Mouse (Mus musculus) mature B cell (primary cell): ENCODE measurements around the gene Misp.

Experiments used
- in situ Hi-C: fragments of 300-500 bp; cut with MboI; formaldehyde crosslinking; loops from 2 replicates; pipeline ENCODE4 v1.14.3; 2019

Misp gene

GRCm38 (mm10) chr10:79794491-79794931 is 26.3 kb upstream of the Misp start:
- in situ Hi-C loops: no loop called here

DNA sequence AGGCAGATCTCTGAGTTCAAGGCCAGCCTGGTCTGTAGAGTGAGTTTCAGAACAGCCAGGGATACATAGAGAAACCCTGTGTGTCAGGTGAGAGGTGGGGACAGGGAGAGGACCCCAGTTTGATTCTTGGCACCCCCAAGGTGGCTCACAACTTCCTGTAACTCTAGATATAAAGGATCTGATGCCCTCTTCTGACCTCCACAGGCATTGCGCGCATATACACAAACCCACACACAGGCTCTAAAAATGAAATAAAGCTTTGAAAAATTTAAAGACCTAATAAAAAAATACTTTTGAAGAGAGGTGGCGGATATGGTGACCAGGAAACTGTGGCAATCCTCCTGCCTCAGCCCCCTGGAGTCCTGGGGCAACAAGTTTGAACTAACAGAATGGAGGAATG is 24.9 kb upstream of the Misp start:
- in situ Hi-C loops: no loop called here

DNA sequence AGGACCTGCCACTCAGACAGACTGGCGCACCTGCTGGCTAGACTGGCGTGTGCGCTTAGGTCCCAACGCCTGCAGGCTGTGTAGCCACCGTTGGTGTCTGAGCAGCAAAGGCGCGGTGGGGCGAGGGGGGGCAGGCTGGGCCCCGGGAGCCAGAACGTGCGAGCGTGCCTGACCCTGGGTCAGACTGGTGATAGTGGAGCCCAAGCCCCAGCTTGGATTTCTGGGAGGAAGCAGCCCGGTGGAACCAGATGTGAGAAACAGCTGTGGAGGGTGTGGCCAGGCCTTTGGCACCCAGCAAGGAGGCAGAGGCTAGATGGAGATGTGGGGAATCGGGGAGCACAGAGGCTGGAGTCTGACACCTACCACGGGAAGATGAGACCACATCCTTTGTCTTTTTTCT is 23.5 kb upstream of the Misp start:
- in situ Hi-C loops: no loop called here

- in situ Hi-C loops: no loop called here
Observed at GRCm38 (mm10) chr10:79798289-79798928, 22.4 kb upstream of the Misp start.

DNA sequence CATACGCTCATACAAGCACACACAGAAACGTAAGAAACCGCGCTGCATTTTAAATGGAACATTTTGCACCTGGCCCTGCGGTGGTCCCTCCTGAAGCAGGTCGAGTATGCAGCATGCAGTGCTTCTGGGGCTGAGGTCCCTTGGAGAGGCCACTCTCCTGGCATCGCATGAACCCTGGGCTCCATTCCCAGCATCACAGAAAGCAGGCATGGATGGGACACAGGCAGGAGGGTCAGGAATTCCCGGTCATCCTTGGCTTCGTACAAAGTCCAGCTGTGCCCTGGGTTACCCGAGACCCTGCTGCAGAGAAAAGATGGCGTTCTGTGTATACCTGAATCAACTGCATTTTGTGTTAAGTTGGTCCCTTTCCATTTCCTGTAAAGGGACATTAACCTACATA is 20.3 kb upstream of the Misp start:
- in situ Hi-C loops: no loop called here

DNA sequence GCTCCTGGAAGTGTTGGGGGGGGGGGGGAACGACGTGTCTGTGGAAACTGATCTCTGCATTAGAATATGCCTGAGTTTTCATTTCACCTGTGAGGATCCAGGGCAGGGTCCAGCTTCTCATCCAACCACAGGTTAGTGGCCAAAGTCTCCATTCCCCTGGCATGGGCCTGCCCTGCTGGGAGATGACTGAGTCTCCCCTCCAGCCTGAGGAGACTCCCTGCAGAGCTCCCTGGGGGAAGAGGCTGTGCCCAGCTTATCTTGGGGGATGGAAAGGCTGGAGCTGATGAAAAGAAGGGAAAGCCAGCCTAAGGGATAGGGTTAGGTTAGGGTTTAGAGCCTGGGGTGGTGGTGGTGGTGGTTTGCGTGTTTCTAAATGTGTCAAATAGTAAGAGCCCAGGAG is 19.0 kb upstream of the Misp start:
- in situ Hi-C loops: no loop called here

DNA sequence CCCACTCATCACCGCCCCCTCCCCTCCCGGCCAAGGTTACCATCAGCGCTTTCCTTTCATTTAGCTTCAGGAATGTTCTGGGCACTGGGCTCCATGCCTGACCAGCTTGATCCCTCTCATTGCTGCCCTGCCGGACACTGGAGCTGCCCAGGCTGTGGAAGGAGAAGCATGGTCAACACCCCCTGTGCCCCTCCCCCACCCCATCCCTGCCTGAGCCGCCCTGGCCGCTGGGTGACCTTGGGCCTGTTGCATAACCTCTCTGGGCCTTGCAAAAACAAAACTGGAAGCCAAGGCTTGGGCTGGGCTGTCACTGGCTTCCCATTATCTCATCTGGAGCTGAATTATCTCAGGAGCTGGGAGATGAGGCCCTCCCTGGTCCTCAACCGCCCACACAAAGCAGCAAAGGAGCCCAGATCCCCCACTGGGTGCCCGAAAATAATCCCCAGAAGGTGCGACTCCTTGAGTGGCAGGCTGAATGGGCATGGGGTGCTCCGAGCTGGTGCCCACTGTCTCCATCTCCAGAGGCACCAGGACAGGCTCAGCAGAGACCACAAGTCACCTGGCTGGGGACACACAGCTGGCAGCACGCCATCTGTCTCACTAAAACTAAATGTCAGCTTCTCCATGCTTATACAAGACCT is 18.3 kb upstream of the Misp start:
- in situ Hi-C loops: no loop called here

DNA sequence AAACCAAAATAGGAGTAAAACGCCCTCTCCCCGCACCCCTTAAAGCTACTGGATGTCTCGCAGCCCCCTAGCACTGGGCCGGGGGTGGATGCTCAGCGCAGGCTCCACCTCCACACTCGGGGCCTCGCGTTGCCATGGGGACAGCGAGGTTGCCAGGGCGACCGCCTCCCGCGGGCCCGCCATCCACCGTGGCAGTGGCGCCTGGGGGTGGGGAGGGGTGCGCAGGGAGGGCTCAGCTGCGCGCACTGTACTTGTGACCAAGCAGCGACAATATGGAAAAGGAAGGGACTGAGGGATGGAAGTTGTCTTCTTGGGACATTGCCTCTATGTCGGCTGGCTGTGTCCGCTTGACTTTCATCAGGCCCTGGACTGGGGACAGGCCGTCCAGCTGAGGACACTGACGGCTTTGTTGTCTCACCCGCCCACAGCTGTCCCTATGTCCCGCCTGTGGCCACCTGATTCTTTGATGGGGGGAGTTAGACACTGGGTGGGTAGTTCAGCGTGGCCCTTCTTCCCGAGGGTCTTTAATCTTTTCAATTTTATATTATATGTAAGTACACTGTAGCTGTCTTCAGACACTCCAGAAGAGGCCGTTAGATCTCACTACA is 17.0 kb upstream of the Misp start:
- in situ Hi-C loops: no loop called here

DNA sequence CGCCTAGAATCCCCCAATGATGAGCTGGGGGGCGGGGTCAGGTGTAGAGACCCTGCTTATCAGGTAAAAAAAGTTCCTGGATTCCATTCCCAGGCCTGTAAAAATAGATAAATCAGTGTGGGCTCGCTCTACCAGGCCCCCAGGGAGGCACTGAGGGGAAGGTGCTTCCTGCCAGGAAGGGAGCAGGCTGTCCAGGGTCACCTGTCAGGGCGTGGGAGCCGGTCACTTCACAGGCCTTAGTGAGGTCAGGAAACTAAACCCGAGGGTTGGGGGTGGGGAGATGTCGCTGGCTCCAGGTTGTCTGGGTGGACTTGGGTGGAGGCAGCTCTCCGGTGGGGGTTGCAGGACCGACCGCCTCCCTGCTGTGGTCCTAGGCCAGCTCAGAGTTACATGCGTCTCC is 15.2 kb upstream of the Misp start:
- in situ Hi-C loops: no loop called here

DNA sequence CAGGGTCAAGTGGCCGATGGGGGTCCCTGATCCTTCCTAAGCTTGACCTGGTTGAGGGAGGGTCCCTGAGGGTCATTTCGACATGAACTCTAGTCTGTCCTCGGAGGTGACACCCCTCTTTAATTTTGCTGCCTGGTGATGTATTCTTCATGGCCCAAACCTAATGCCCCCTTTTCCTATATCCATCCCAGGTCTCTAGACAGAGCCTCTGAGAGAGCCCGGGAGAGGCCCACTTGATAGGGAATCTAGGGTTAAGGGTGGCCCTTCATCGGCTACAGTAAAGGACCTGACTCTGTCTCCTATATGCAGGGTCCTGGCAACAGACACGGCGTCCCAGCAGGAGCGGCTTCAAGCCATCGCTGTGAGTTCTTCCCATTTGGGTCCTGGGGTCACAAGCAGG is 14.5 kb upstream of the Misp start:
- in situ Hi-C loops: no loop called here

DNA sequence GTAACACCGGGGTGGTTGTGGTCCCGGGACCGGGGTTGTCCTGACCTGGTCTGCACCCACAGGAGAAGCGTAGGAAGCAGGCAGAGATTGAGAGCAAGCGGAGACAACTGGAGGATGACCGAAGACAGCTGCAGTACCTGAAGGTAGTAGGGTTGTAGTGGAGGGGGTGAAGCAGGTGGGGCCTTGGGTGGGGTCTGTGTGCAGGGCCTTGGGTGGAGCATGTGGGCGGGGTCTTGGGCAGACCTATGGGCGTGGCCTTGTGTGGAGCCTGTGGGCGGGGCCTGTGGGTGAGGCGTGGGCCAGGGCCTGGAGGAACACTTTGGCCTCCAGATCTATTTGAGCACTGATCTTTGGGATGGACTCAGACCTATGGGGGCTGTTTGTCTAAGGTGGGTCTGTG is 13.8 kb upstream of the Misp start:
- in situ Hi-C loops: no loop called here

- in situ Hi-C loops: no loop called here
Observed at GRCm38 (mm10) chr10:79807826-79808225, 13.0 kb upstream of the Misp start.

- in situ Hi-C loops: no loop called here
Observed at GRCm38 (mm10) chr10:79808728-79809127, 12.1 kb upstream of the Misp start.

DNA sequence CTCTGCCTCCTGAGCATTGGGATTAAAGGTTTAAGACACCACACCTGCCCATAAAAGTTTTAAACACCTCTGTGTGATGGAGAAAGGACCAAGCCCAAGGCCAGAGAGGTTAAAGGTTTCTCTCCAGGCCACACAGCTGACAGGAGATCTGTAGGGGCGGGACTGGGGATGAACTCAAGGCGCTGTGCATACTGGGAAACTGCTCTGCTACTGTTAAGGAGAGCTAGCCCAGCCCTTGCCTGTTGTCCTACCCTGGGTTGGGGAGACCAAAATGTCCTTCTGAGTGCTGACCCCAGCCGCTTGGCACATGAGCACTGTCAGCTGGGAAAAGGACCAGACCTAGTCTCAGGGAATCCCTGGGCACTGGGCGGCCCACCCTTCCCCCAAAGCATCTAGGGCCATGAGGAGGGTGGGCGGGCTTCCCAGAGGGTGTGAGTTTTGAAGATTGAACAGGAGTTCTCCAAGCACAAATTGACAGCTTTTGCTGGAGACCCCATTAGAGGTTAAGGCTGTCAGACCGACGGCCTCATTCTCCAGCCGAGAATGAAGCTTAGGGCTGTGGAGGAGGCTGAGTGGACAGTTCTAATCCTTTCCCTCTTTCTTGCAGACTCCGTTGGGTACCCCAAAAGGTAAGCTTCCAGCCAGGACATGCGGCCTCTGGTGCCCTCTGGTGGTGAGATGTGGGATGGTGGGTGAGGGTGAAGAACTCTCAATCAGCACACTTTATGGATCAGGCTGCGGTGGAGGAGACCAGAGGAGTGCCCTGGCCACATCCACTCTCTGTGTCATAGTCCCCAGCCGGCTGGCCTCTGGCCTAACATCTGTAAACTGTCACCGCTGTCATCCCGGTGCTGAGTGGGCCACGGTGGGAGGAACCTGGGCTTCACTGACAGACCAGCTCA is 8.8 kb upstream of the Misp start:
- in situ Hi-C loops: no loop called here

GRCm38 (mm10) chr10:79814271-79814842 is 6.4 kb upstream of the Misp start:
- in situ Hi-C loops: no loop called here

DNA sequence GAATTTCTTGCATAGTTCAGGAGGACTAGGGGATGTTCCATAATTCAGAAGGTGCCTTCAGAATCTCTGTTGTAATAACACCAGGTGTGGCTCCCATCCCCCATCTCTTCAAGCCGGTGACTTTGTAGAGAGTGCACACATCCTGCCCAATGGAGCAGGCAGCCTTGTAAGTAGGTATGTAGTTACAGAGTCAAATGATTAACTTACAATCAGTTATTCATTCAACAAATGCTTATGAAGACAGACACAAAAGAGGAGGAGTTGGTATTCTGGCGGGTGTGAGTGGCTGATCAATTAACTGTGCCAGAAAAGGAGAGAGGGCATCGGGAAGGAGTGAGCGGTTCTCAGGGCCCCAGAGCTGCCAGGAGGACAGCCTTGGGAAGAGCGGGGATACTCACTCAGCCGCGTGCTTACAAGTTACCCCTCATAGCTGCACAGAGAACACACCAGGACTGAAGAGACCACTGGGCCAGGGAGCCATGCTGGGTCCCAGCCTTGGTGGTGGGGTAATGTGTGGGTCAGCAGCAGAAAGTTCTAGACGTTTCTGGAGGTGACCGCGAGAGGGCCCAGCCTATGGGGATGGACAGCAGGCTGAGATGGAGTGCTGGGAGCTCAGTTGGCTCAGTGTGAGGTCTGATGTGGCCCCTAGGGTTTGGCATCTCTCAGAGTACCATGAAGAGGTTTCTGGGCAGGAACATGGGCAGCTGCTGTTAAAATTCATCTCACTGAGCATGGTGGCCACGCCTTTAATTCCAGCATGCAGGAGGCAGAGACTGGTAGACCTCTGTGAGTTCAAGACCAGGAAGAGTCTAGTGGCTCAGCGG is 4.9 kb upstream of the Misp start:
- in situ Hi-C loops: no loop called here

DNA sequence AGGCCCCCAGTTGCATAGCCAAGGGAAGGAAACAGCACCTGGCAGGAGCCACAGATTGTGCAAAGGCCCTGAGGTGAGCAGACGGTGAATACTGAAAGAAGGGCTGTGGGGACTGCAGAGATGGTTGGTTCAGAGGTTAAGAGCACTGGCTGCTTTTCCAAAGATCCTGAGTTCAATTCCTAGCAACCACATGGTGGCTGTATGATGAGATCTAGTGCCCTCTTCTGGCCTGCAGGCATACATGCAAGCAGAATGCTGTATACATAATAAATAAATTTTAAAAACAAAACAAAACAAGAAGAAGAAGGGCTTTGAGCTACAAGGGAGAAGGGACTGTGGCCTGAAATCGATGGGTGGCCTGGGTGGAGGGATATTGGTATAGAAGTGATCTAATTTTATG is 3.7 kb upstream of the Misp start:
- in situ Hi-C loops: no loop called here

- in situ Hi-C loops: no loop called here
Observed at GRCm38 (mm10) chr10:79818225-79818624, 2.6 kb upstream of the Misp start.

DNA sequence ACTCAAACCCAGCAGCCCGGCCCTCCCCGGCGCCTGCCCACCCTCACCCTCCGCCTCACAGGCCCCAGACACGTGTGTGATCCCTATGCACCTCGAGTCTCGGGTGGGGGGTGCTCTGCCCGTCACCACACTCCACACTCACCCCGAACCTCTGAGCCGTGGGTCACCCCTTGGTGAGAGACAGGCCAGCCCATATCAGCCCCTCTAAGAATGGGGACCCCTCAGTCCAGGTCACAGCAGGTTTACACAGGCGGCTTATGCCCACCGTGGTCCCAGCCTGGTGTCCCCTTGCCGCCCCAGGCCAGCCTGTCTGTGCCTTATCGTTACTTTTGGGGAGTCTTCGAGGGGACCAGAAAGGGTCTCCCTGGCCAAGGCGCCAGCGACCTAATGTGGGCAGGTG is 1.2 kb upstream of the Misp start:
- in situ Hi-C loops: no loop called here

DNA sequence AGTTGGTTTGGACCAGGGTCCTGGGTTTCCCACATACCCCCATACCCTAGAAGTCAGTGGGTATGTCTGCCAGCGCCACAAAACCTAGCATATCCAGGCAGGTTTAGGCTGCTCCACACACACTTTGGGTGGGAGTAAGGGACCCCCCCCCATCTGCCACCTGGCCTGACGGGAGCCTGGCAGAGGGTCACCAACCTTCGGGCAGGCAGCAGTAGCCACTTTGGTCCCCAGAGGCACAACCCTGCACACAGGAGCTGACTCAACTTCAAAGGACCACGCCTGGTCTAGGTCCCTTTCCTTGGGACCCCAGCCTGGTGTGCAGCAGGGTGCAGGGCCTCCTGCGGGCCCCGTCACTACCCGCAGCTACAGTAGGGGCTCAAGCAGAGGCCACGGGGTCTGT is 512 bp upstream of the Misp start:
- in situ Hi-C loops: no loop called here

- in situ Hi-C loops: no loop called here
Observed at GRCm38 (mm10) chr10:79821731-79822130, 942 bp downstream of the Misp start.
